Mouse (Mus musculus) lung, embryonic 15.5 days (tissue): ENCODE measurements around the gene Dennd1a. TPM values are rescaled to one million over a fixed set of nuclear protein-coding genes. Genes with fewer than 3 reads are reported as not detected.

Experiments
- ATAC-seq: fragments of 200-750 bp; cut with Nextera tagmentation; 2 replicates; pipeline ENCODE4 v1.8.0; 2017; ENCODE audit warnings: moderate number of reproducible peaks, borderline replicate concordance; ENCODE audit not compliant: low FRiP score, low TSS enrichment; ENCODE audit errors: extremely low read depth
- H3K27ac ChIP-seq: fragments of 300-500 bp; sonication (generic); 2 replicates; pipeline ENCODE4 v1.5.1; 2015; ENCODE audit warnings: moderate library complexity, mild to moderate bottlenecking, inconsistent platforms
- H3K27me3 ChIP-seq: fragments of 300-500 bp; sonication (generic); 2 replicates; pipeline ENCODE4 v1.6.1; 2015; ENCODE audit warnings: inconsistent platforms
- H3K36me3 ChIP-seq: fragments of 300-500 bp; sonication (generic); 2 replicates; pipeline ENCODE4 v1.6.1; 2015; ENCODE audit warnings: inconsistent platforms
- H3K4me1 ChIP-seq: fragments of 300-500 bp; sonication (generic); 2 replicates; pipeline ENCODE4 v1.6.1; 2015; ENCODE audit warnings: inconsistent platforms
- H3K4me2 ChIP-seq: fragments of 300-500 bp; sonication (generic); 2 replicates; pipeline ENCODE4 v1.6.1; 2015; ENCODE audit warnings: inconsistent platforms, mild to moderate bottlenecking, moderate library complexity
- H3K4me3 ChIP-seq: fragments of 300-500 bp; sonication (generic); 2 replicates; pipeline ENCODE4 v1.5.1; 2015; ENCODE audit warnings: mild to moderate bottlenecking, inconsistent platforms
- H3K9ac ChIP-seq: fragments of 300-500 bp; sonication (generic); 2 replicates; pipeline ENCODE4 v1.6.1; 2015; ENCODE audit warnings: inconsistent platforms
- H3K9me3 ChIP-seq: fragments of 300-500 bp; sonication (generic); 2 replicates; pipeline ENCODE4 v1.6.1; 2016; ENCODE audit warnings: inconsistent platforms
- WGBS: fragments of 180-500 bp; shearing (Covaris S2); methylation state at CpG from one replicate; pipeline ENCODE4 v1.1.7; 2015; 5-methylcytosine and 5-hydroxymethylcytosine counted together
- polyA plus RNA-seq: library from polyadenylated mRNA; unstranded; fragments of >200 nt; fragmentation: Nextera tagmentation; extraction: Ambion mirVana; gene quantifications from 2 replicates; pipeline ENCODE4 v1.2.1, GENCODE M21; 2015

Dennd1a gene
- polyA plus RNA-seq, 1 experiment from 2014 or later, result 12.0 TPM

GRCm38 (mm10) chr2:37774571-37774970 is 512.6 kb downstream of the Dennd1a start:
- 9% methylated on average over 5 of the region's 5 CpGs for WGBS
- no peaks in the 10 kb centered on the region for H3K9me3 ChIP-seq
- H3K4me3 ChIP-seq, result no peak overlapping the region
- ATAC-seq, result no peak
- no peak overlapping the region for H3K9ac ChIP-seq
- H3K4me2 ChIP-seq, result no peak overlapping the region
- H3K36me3 ChIP-seq, result no peaks in the 10 kb centered on the region
- peaks cover 27% of the 10 kb centered on the region for H3K4me1 ChIP-seq
- H3K27me3 ChIP-seq, result peaks cover 11% of the 10 kb centered on the region
- H3K27ac ChIP-seq, result no peak overlapping the region

- peak; percentile 53; the same call in 1 of the 2 replicates for ATAC-seq
- under 1% methylated on average over 18 of the region's 18 CpGs for WGBS
- peak overlapping the region; percentile 58 for H3K4me2 ChIP-seq
- peak overlapping the region; percentile 40 for H3K4me3 ChIP-seq
- peaks cover 30% of the 10 kb centered on the region for H3K4me1 ChIP-seq
- no peak overlapping the region for H3K27ac ChIP-seq
- H3K36me3 ChIP-seq, result no peaks in the 10 kb centered on the region
- no peaks in the 10 kb centered on the region for H3K9me3 ChIP-seq
- peaks cover under 1% of the 10 kb centered on the region for H3K27me3 ChIP-seq
- no peak overlapping the region for H3K9ac ChIP-seq
These were observed 515.4 kb downstream of the Dennd1a start for GRCm38 (mm10) chr2:37771618-37772285.

- 84% methylated on average over 8 of the region's 8 CpGs for WGBS
- Histone ChIP-seq H3K9me3 (no peaks in the 10 kb centered on the region), H3K4me2 (no peak overlapping the region), H3K27me3 (no peaks in the 10 kb centered on the region; the same call in 1 of the 2 replicates), H3K36me3 (no peaks in the 10 kb centered on the region), H3K9ac (no peak overlapping the region), H3K4me3 (no peak overlapping the region), H3K27ac (no peak overlapping the region), H3K4me1 (peaks cover 33% of the 10 kb centered on the region)
- no peak for ATAC-seq
These were observed 517.4 kb downstream of the Dennd1a start for GRCm38 (mm10) chr2:37769793-37770192.

- no peak overlapping the region for H3K9ac ChIP-seq
- H3K4me1 ChIP-seq, result peaks cover 33% of the 10 kb centered on the region
- no peak overlapping the region for H3K4me2 ChIP-seq
- no peaks in the 10 kb centered on the region for H3K36me3 ChIP-seq
- WGBS, result 71% methylated on average over 2 of the region's 2 CpGs
- no peak for ATAC-seq
- H3K4me3 ChIP-seq, result no peak overlapping the region
- H3K27ac ChIP-seq, result no peak overlapping the region
- no peaks in the 10 kb centered on the region for H3K9me3 ChIP-seq
- H3K27me3 ChIP-seq, result no peaks in the 10 kb centered on the region; the same call in 1 of the 2 replicates
These were observed 518.3 kb downstream of the Dennd1a start for GRCm38 (mm10) chr2:37768903-37769302.

- Histone ChIP-seq H3K27me3 (no peaks in the 10 kb centered on the region; the same call in 1 of the 2 replicates), H3K36me3 (no peaks in the 10 kb centered on the region), H3K9me3 (no peaks in the 10 kb centered on the region), H3K4me3 (no peak overlapping the region), H3K9ac (no peak overlapping the region), H3K27ac (no peak overlapping the region), H3K4me2 (no peak overlapping the region), H3K4me1 (peaks cover 33% of the 10 kb centered on the region)
- WGBS, result 61% methylated on average over 3 of the region's 3 CpGs
- no peak for ATAC-seq
These were observed 519.5 kb downstream of the Dennd1a start for GRCm38 (mm10) chr2:37767739-37768138.

GRCm38 (mm10) chr2:37767080-37767547 is 520.1 kb downstream of the Dennd1a start:
- peak overlapping the region; percentile 16; the same call in 1 of the 2 replicates for H3K4me2 ChIP-seq
- peak overlapping the region; percentile 66 for H3K27ac ChIP-seq
- no peaks in the 10 kb centered on the region for H3K27me3 ChIP-seq
- H3K9ac ChIP-seq, result no peak overlapping the region
- WGBS, result 5% methylated on average over 9 of the region's 9 CpGs
- H3K36me3 ChIP-seq, result no peaks in the 10 kb centered on the region
- no peaks in the 10 kb centered on the region for H3K9me3 ChIP-seq
- no peak overlapping the region for H3K4me3 ChIP-seq
- ATAC-seq, result peak; percentile 10; the same call in 1 of the 2 replicates
- H3K4me1 ChIP-seq, result peaks cover 33% of the 10 kb centered on the region

- Histone ChIP-seq H3K4me3 (no peak overlapping the region), H3K27ac (peak overlapping the region; percentile 66), H3K4me2 (no peak overlapping the region), H3K27me3 (no peaks in the 10 kb centered on the region), H3K36me3 (no peaks in the 10 kb centered on the region), H3K9ac (no peak overlapping the region), H3K9me3 (no peaks in the 10 kb centered on the region), H3K4me1 (peaks cover 29% of the 10 kb centered on the region)
- 42% methylated on average over 11 of the region's 11 CpGs for WGBS
- ATAC-seq, result peak; percentile 60
These were observed 521.0 kb downstream of the Dennd1a start for GRCm38 (mm10) chr2:37766027-37766761.

GRCm38 (mm10) chr2:37765082-37765483 is 522.1 kb downstream of the Dennd1a start:
- WGBS, result 28% methylated on average over 21 of the region's 21 CpGs
- H3K9ac ChIP-seq, result no peak overlapping the region
- no peaks in the 10 kb centered on the region for H3K36me3 ChIP-seq
- no peak overlapping the region for H3K27ac ChIP-seq
- no peak overlapping the region for H3K4me3 ChIP-seq
- peaks cover 26% of the 10 kb centered on the region for H3K4me1 ChIP-seq
- H3K9me3 ChIP-seq, result no peaks in the 10 kb centered on the region
- H3K27me3 ChIP-seq, result no peaks in the 10 kb centered on the region
- H3K4me2 ChIP-seq, result no peak overlapping the region
- ATAC-seq, result no peak

GRCm38 (mm10) chr2:37764514-37764913 is 522.7 kb downstream of the Dennd1a start:
- WGBS, result 87% methylated on average over 2 of the region's 2 CpGs
- H3K4me3 ChIP-seq, result no peak overlapping the region
- no peak overlapping the region for H3K27ac ChIP-seq
- no peak for ATAC-seq
- H3K4me2 ChIP-seq, result no peak overlapping the region
- H3K36me3 ChIP-seq, result no peaks in the 10 kb centered on the region
- H3K27me3 ChIP-seq, result no peaks in the 10 kb centered on the region
- no peak overlapping the region for H3K9ac ChIP-seq
- H3K4me1 ChIP-seq, result peaks cover 26% of the 10 kb centered on the region
- no peaks in the 10 kb centered on the region for H3K9me3 ChIP-seq

- Histone ChIP-seq H3K4me1 (peaks cover 28% of the 10 kb centered on the region), H3K27ac (no peak overlapping the region), H3K9ac (no peak overlapping the region), H3K4me2 (no peak overlapping the region), H3K4me3 (no peak overlapping the region), H3K9me3 (no peaks in the 10 kb centered on the region), H3K27me3 (no peaks in the 10 kb centered on the region), H3K36me3 (no peaks in the 10 kb centered on the region)
- 29% methylated on average over 3 of the region's 3 CpGs for WGBS
- no peak for ATAC-seq
These were observed 523.6 kb downstream of the Dennd1a start for GRCm38 (mm10) chr2:37763638-37764037.

- H3K36me3 ChIP-seq, result no peaks in the 10 kb centered on the region
- no peak overlapping the region for H3K4me2 ChIP-seq
- WGBS, result 45% methylated on average over 6 of the region's 6 CpGs
- no peak overlapping the region for H3K27ac ChIP-seq
- H3K9ac ChIP-seq, result no peak overlapping the region
- peaks cover 13% of the 10 kb centered on the region for H3K4me1 ChIP-seq
- H3K4me3 ChIP-seq, result no peak overlapping the region
- no peak for ATAC-seq
- H3K27me3 ChIP-seq, result no peaks in the 10 kb centered on the region
- H3K9me3 ChIP-seq, result no peaks in the 10 kb centered on the region
These were observed 526.6 kb downstream of the Dennd1a start for GRCm38 (mm10) chr2:37760633-37761032.
